Mouse (Mus musculus): Measurements from ENCODE around the gene Chmp5.

DNA sequence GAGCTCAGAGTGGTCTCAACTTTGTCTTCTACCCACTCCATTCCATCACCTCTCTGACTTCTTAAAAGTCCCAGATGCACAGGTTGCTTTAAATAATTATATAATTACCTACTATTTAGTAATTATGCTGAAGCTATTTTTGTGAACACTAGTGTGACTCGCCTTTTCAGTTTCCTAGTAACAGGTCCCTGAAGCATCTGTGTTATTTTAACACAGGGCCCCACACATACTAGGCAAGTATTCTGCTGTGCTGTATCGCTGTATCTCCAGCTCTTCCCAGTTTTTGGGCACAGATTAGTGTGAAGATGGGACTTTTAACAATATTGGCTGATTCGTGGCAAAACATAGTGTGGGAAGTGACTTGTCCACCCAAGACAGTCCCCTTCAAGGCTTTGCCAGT, 15.3 kb downstream of the Chmp5 start:
- no peak for TF ChIP-seq CTCF (IDR thresholded peaks at IDR 0.05; ENCODE audit: control insufficient read depth, insufficient read depth, low read length)
- TF ChIP-seq POLR2A (IDR thresholded peaks at IDR 0.05; ENCODE audit: borderline replicate concordance, control insufficient read depth, low read depth, low read length), result no peak

All from bone marrow, adult 2 months (tissue).